Mouse (Mus musculus): ENCODE data around the gene Tmem216. TPM values are rescaled to one million over a fixed set of nuclear protein-coding genes. Genes with fewer than 3 reads are reported as not detected.

Gene Tmem216
- 45.2 and 52.3 TPM in 2 replicates for total RNA-seq (2023)

GRCm38 (mm10) chr19:10555624-10556510, at the start of gene Tmem216:
Tmem216 (minus strand) TSS chr19:10556238.

DNA sequence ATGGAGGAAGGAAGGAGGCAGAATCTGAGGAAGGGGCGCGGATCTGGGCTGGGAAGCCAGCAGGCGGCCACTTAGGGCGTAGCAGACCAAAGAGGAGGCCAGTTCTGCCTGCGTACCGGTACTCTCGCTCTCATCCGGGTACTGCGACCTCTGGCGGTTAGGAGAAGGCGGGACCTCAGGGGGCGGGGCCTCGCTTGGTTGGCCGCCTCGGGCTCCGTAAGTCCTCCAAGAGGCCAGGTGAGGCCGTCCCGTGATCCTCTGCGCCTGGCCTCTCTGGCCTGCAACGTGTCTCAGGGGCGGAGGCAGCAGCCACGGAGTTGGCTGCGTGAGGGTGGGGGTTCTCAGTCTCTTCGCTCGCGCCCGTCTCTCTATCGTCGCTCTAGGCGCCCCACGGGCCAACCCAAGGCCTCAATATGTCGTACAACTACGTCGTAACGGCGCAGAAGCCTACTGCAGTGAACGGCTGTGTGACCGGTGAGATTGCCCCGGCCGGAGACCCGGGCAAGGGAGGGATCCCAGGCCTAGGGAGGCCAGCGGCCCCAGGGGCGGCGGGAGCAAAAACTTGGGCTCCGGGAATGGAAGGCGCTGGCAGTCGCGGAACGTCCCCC, 49.4 kb upstream of the Tmem216 start, which contains the start of the genes Ddb1 and Tkfc:
Gene Ddb1 (plus strand): TSS at position 35 of the 608 bp plus-strand sequence.
Gene Tkfc (minus strand): TSS at position 362 of the 608 bp plus-strand sequence.

GRCm38 (mm10) chr19:10576690-10577561, 20.9 kb upstream of the Tmem216 start, which contains the start of the genes Cyb561a3 and Tmem138:
Cyb561a3 (plus strand) TSS chr19:10577172.
Tmem138 (minus strand) TSS chr19:10577362.

GRCm38 (mm10) chr19:10525910-10526309, 30.1 kb downstream of the Tmem216 start, which contains the start of gene Sdhaf2:
Sdhaf2 (minus strand) TSS chr19:10526142.

GRCm38 (mm10) chr19:10525106-10525901, 30.7 kb downstream of the Tmem216 start, which contains the start of gene Cpsf7:
Cpsf7 (plus strand) TSS chr19:10525266.

Other genes starting within 250 kb of the Tmem216 start
- not detected in 2 replicates for gene Syt7, start 167.1 kb downstream of the Tmem216 start, total RNA-seq (2023)
- gene Lrrc10b, start 98.8 kb downstream of the Tmem216 start, total RNA-seq (2023): not detected in 2 replicates
- 3.4 and 3.9 TPM in 2 replicates for gene Ppp1r32, start 73.3 kb downstream of the Tmem216 start, total RNA-seq (2023)
- 91.5 and 118 TPM in 2 replicates for gene Cpsf7, start 31.0 kb downstream of the Tmem216 start, total RNA-seq (2023)
- gene Sdhaf2, start 30.1 kb downstream of the Tmem216 start, total RNA-seq (2023): 31.8 and 37.5 TPM in 2 replicates
- gene Cyb561a3, start 20.9 kb upstream of the Tmem216 start, total RNA-seq (2023): 39.6 and 52.2 TPM in 2 replicates
- gene Tmem138, start 21.1 kb upstream of the Tmem216 start, total RNA-seq (2023): 5.4 and 6.8 TPM in 2 replicates
- 76.8 and 83.0 TPM in 2 replicates for gene Ddb1, start 49.1 kb upstream of the Tmem216 start, total RNA-seq (2023)
- gene Tkfc, start 49.4 kb upstream of the Tmem216 start, total RNA-seq (2023): 5.7 and 9.3 TPM in 2 replicates
- gene Vwce, start 78.0 kb upstream of the Tmem216 start, total RNA-seq (2023): 0.25 and 1.0 TPM in 2 replicates
- gene Pga5, start 121.8 kb upstream of the Tmem216 start, total RNA-seq (2023): not detected in 2 replicates
- 52.3 and 63.6 TPM in 2 replicates for gene Vps37c, start 132.5 kb upstream of the Tmem216 start, total RNA-seq (2023)
- 0.84 and 1.2 TPM in 2 replicates for gene Cd5, start 182.8 kb upstream of the Tmem216 start, total RNA-seq (2023)